Mouse (Mus musculus) megakaryocyte-erythroid progenitor cell, adult 5 weeks (primary cell): ENCODE results near the gene Cma1. TPM values are rescaled to one million over a fixed set of nuclear protein-coding genes. Genes with fewer than 3 reads are reported as not detected.

Experiments used
- polyA plus RNA-seq: library from polyadenylated mRNA; stranded (reverse); fragments of >175 nt; gene quantifications from 2 replicates; pipeline ENCODE4 v1.2.3, GENCODE M21; 2012

Cma1 gene
- 0.06 TPM in 1 of 2 replicates, not detected in the other for polyA plus RNA-seq

GRCm38 (mm10) chr14:55944575-55944974 lies at the start of gene Cma1:
Cma1 (minus strand) TSS chr14:55944675.

GRCm38 (mm10) chr14:55950346-55951030 lies 6.0 kb upstream of the Cma1 start, which contains the start of gene Cma2:
Cma2 (plus strand) TSS chr14:55950980.

GRCm38 (mm10) chr14:55899701-55900413 lies 44.6 kb downstream of the Cma1 start, which contains the start of gene Sdr39u1:
Sdr39u1 (minus strand) TSS chr14:55900293.

Other genes with a start within 250 kb of the Cma1 start
- 4.6 and 5.6 TPM in 2 replicates for gene Tgm1, start 230.7 kb downstream of the Cma1 start, polyA plus RNA-seq
- gene Rabggta, start 222.4 kb downstream of the Cma1 start, polyA plus RNA-seq: 30.6 and 31.0 TPM in 2 replicates
- 3.9 and 5.5 TPM in 2 replicates for gene Dhrs1, start 199.0 kb downstream of the Cma1 start, polyA plus RNA-seq
- 30.4 and 53.0 TPM in 2 replicates for gene Nop9, start 199.0 kb downstream of the Cma1 start, polyA plus RNA-seq
- gene Cideb, start 186.2 kb downstream of the Cma1 start, polyA plus RNA-seq: 0.31 and 0.45 TPM in 2 replicates
- 0.83 and 1.1 TPM in 2 replicates for gene Ltb4r2, start 183.2 kb downstream of the Cma1 start, polyA plus RNA-seq
- gene Ltb4r1, start 178.7 kb downstream of the Cma1 start, polyA plus RNA-seq: 33.3 and 45.8 TPM in 2 replicates
- gene Adcy4, start 160.6 kb downstream of the Cma1 start, polyA plus RNA-seq: 0.09 and 0.10 TPM in 2 replicates
- 63.9 and 71.4 TPM in 2 replicates for gene Ripk3, start 155.8 kb downstream of the Cma1 start, polyA plus RNA-seq
- 0.15 and 0.40 TPM in 2 replicates for gene Nfatc4, start 121.5 kb downstream of the Cma1 start, polyA plus RNA-seq
- gene Nynrin, start 90.7 kb downstream of the Cma1 start, polyA plus RNA-seq: 4.9 and 6.6 TPM in 2 replicates
- 0.09 and 0.34 TPM in 2 replicates for gene Cbln3, start 60.3 kb downstream of the Cma1 start, polyA plus RNA-seq
- gene Khnyn, start 59.7 kb downstream of the Cma1 start, polyA plus RNA-seq: 10.5 and 16.6 TPM in 2 replicates
- gene Sdr39u1, start 44.4 kb downstream of the Cma1 start, polyA plus RNA-seq: 10.6 and 15.2 TPM in 2 replicates
- not detected in 2 replicates for gene Cma2, start 6.3 kb upstream of the Cma1 start, polyA plus RNA-seq
- gene Mcpt1, start 73.3 kb upstream of the Cma1 start, polyA plus RNA-seq: not detected in 2 replicates
- gene Mcpt9, start 85.8 kb upstream of the Cma1 start, polyA plus RNA-seq: not detected in 2 replicates
- not detected in 2 replicates for gene Mcpt2, start 97.4 kb upstream of the Cma1 start, polyA plus RNA-seq
- not detected in 2 replicates for gene Mcpt4, start 117.6 kb upstream of the Cma1 start, polyA plus RNA-seq
- 6.3 and 6.6 TPM in 2 replicates for gene Mcpt8, start 140.6 kb upstream of the Cma1 start, polyA plus RNA-seq
- 802 and 1,283 TPM in 2 replicates for gene Ctsg, start 157.9 kb upstream of the Cma1 start, polyA plus RNA-seq
- not detected in 2 replicates for gene Gzme, start 175.9 kb upstream of the Cma1 start, polyA plus RNA-seq
- gene Gzmd, start 187.9 kb upstream of the Cma1 start, polyA plus RNA-seq: not detected in 2 replicates
- gene Gzmg, start 214.9 kb upstream of the Cma1 start, polyA plus RNA-seq: not detected in 2 replicates
- not detected in 2 replicates for gene Gzmn, start 229.9 kb upstream of the Cma1 start, polyA plus RNA-seq